Mouse (Mus musculus) neural tube, embryonic 11.5 days (tissue): Measurements from ENCODE around the gene Akap11. TPM values are rescaled to one million over a fixed set of nuclear protein-coding genes. Genes with fewer than 3 reads are reported as not detected.

Experiments
- ATAC-seq: fragments of 200-750 bp; cut with Nextera tagmentation; 2 replicates; pipeline ENCODE4 v1.8.0; 2017; ENCODE audit warnings: moderate number of reproducible peaks, mild to moderate bottlenecking, moderate TSS enrichment, moderate library complexity; ENCODE audit not compliant: insufficient read depth, low FRiP score, low TSS enrichment
- DNase-seq: peaks from one replicate; pipeline ENCODE4 v3.0.0-alpha.2; 2015; ENCODE audit warnings: low spot score
- H3K27ac ChIP-seq: fragments of 300-500 bp; sonication (generic); 2 replicates; pipeline ENCODE4 v1.5.1; 2014; ENCODE audit warnings: low read depth, mild to moderate bottlenecking, low read length
- H3K27me3 ChIP-seq: fragments of 300-500 bp; sonication (generic); 2 replicates; pipeline ENCODE4 v1.6.1; 2014; ENCODE audit warnings: mild to moderate bottlenecking, low read length, mixed read lengths; ENCODE audit not compliant: control insufficient read depth, insufficient read depth
- H3K36me3 ChIP-seq: fragments of 300-500 bp; sonication (generic); 2 replicates; pipeline ENCODE4 v1.6.1; 2014; ENCODE audit warnings: mild to moderate bottlenecking, low read length, moderate library complexity, mixed read lengths; ENCODE audit not compliant: control insufficient read depth, insufficient read depth
- H3K4me1 ChIP-seq: fragments of 300-500 bp; sonication (generic); 2 replicates; pipeline ENCODE4 v1.6.1; 2014; ENCODE audit warnings: low read length, mixed read lengths; ENCODE audit not compliant: control insufficient read depth, insufficient read depth
- H3K4me2 ChIP-seq: fragments of 300-500 bp; sonication (generic); 2 replicates; pipeline ENCODE4 v1.6.1; 2014; ENCODE audit warnings: low read depth, mild to moderate bottlenecking, moderate library complexity
- H3K4me3 ChIP-seq: fragments of 300-500 bp; sonication (generic); 2 replicates; pipeline ENCODE4 v1.5.1; 2014; ENCODE audit warnings: low read depth, low read length
- H3K9ac ChIP-seq: fragments of 300-500 bp; sonication (generic); 2 replicates; pipeline ENCODE4 v1.6.1; 2014; ENCODE audit warnings: mild to moderate bottlenecking, low read length
- H3K9me3 ChIP-seq: fragments of 300-500 bp; sonication (generic); 2 replicates; pipeline ENCODE4 v1.6.1; 2016; ENCODE audit warnings: low read length; ENCODE audit not compliant: control insufficient read depth
- WGBS: fragments of 180-500 bp; shearing (Covaris S2); extraction: QIAGEN DNeasy Blood & Tissue Kit; methylation state at CpG from one replicate; pipeline ENCODE4 v1.1.7; 2014; 5-methylcytosine and 5-hydroxymethylcytosine counted together
- polyA plus RNA-seq: library from polyadenylated mRNA; unstranded; fragments of >200 nt; fragmentation: Nextera tagmentation; extraction: Ambion mirVana; gene quantifications from 2 replicates; pipeline ENCODE4 v1.2.1, GENCODE M21; 2014

Gene Akap11
- polyA plus RNA-seq, 1 experiment from 2014 or later, result 21.2 TPM

GRCm38 (mm10) chr14:78448017-78448416 is 88.6 kb downstream of the Akap11 start:
- no peak for DNase-seq
- Histone ChIP-seq H3K27ac (no peak overlapping the region), H3K36me3 (no peaks in the 10 kb centered on the region), H3K9ac (no peak overlapping the region), H3K4me3 (no peak overlapping the region), H3K27me3 (no peaks in the 10 kb centered on the region), H3K9me3 (no peaks in the 10 kb centered on the region), H3K4me2 (no peak overlapping the region), H3K4me1 (no peaks in the 10 kb centered on the region)
- WGBS, result 91% methylated on average over 12 of the region's 12 CpGs
- no peak for ATAC-seq

GRCm38 (mm10) chr14:78447542-78447941 is 89.1 kb downstream of the Akap11 start:
- no peak for ATAC-seq
- no peak overlapping the region for H3K4me2 ChIP-seq
- WGBS, result 80% methylated on average over 3 of the region's 3 CpGs
- no peak overlapping the region for H3K9ac ChIP-seq
- H3K4me1 ChIP-seq, result no peaks in the 10 kb centered on the region
- no peak for DNase-seq
- no peaks in the 10 kb centered on the region for H3K27me3 ChIP-seq
- H3K4me3 ChIP-seq, result no peak overlapping the region
- H3K9me3 ChIP-seq, result no peaks in the 10 kb centered on the region
- H3K27ac ChIP-seq, result no peak overlapping the region
- H3K36me3 ChIP-seq, result no peaks in the 10 kb centered on the region

Other genes starting within 250 kb of the Akap11 start
- gene Tnfsf11, start 228.8 kb downstream of the Akap11 start, polyA plus RNA-seq, result 0.27 TPM in 1 of 2 replicates, not detected in the other
- 8.2 and 8.3 TPM in 2 replicates for gene Dgkh, start 196.0 kb upstream of the Akap11 start, polyA plus RNA-seq